Mouse (Mus musculus) stomach, postnatal 0 days (tissue): ENCODE results near the gene Eif4g3.

Experiments
- CTCF ChIP-seq: IDR thresholded peaks from 2 replicates; pipeline ENCODE4 v1.5.1; 2016; ENCODE audit warnings: antibody characterized with exemption, low read depth, mild to moderate bottlenecking, moderate library complexity
- EP300 ChIP-seq: optimal IDR thresholded peaks from 2 replicates; pipeline ENCODE3; 2016; ENCODE audit warnings: antibody characterized with exemption

DNA sequence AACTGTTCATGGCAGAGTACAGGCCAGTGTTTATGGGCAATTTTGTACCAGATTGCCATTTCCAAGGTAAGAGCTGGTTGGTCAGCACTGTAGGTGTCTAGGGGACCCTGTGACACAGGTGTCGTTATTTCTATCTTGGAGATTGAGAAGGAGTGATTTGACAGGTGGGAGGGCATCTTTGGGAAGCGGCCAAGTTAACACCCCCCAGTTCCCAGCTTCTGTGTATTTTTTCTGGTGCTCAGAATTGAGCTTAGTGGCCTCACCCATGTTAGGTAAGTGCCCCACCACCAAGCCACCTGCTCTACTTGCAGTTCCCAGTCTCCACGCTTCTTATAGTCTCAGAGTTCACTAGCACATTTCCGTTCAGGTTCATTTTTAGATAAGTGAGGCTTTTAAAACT lies 76.5 kb downstream of the Eif4g3 start:
- TF ChIP-seq CTCF (no peak), EP300 (no peak)
